Mouse (Mus musculus): ENCODE measurements around the gene Elmsan1.
"Not testable (repeated sequence)": the region's sequence is repeated elsewhere in the genome, so short reads cannot be mapped to it uniquely, and the experiment has no call there.

Gene Elmsan1

GRCm38 (mm10) chr12:84107012-84107411, 111.7 kb downstream of the Elmsan1 start:
- in situ Hi-C loops (cut with MboI, MseI): no loop called here

GRCm38 (mm10) chr12:84101493-84101845, 117.2 kb downstream of the Elmsan1 start:
- in situ Hi-C loops (cut with MboI, MseI): no loop called here

GRCm38 (mm10) chr12:84100604-84101492, 117.8 kb downstream of the Elmsan1 start, which contains the start of gene Acot6:
Gene Acot6, plus strand, starts transcription at chr12:84100654.
- in situ Hi-C loops (cut with MboI, MseI): not testable (repeated sequence)

GRCm38 (mm10) chr12:84100071-84100470, 118.6 kb downstream of the Elmsan1 start:
- in situ Hi-C loops (cut with MboI, MseI): no loop called here

- in situ Hi-C loops (cut with MboI, MseI): no loop called here
Measured at GRCm38 (mm10) chr12:84099605-84100004, 119.1 kb downstream of the Elmsan1 start.

All from T-helper 17 cell (primary cell).